Mouse (Mus musculus): Measurements from ENCODE around the gene Bcam.

The Bcam gene

DNA sequence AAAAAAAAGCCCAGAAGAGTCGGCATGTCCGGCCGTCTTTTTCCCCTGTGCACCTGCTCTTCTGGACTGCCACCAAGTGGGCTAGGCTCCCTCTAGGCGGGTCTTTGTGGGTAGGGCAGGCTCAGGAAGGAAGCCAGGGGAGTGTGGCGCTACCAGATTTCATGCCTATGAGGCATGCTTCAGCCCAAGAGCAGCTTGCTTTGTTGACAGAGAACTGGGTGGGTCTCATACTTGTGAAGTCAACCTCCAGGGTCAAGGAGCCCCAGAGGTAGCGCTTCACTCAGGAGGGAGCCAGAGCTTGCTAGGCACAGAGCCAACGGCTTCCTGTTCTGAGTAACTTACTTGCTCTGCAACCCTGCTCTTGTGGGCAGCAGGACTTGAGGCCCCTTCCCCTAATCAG, 17.2 kb downstream of the Bcam start:
- no peak for DNase-seq (ENCODE audit: low read depth, low spot score)

DNA sequence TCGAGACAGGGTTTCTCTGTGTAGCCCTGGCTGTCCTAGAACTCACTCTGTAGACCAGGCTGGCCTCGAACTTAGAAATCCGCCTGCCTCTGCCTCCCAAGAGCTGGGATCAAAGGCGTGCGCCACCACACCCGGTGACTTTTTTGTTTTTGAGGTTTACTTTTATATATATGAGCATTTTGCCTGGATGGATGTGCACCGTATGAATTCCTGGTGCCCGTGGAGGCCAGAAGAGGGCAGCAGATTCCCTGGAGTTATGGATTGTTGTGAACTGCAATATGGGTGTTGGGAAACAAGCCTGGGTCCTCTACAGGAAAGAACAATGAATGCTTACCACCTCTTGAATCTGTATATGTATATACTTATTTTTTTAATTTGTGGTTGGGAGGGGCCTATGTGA, 18.2 kb downstream of the Bcam start:
- no peak for DNase-seq (ENCODE audit: low read depth, low spot score)

- no peak for DNase-seq (ENCODE audit: low read depth, low spot score)
These were observed 19.8 kb downstream of the Bcam start for GRCm38 (mm10) chr7:19751070-19751383.

GRCm38 (mm10) chr7:19750217-19751069, 20.4 kb downstream of the Bcam start, which contains the start of gene Nectin2:
Gene Nectin2 (minus strand): TSS chr7:19750483.
- DNase-seq (ENCODE audit: low read depth, low spot score) = peak; percentile 38

DNA sequence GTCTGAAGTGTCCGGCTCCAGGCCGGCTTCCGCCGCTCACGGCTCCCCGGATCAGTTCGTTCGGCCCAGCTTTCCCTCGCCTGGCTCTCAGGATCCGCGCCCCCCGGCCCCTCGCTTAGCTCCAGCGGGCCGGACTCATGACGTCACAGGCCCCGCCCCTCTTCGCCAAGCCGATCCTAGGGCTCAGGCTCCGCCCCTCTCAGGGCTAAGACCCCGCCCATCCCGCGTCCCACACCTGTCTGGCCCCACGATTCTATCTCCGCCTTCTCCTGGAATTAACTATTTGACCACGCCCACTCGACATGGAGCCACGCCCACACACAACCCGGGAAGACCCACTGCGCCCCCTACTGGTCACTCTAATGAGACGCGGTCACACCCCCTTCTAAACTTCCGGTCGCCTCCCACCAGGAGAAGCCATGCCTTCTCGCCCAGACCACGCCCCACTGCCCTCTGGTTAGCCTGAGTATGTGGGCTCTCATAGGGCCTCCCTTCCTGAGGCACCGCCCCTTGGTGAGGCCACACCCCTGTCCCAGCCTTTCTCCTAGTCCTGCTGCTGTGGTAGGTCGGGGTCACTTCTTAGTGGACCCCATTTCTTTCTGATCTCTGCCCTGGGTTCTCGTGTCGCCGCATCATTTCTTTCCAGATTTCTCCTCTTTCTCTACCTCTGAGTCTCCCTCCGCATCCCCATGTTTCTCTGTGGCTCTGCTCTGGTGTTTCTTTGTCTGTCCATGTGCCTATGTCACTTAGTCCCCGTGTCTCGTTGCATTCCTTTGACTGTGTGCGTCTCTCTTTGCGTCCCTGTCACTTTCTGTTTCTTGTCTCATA, 21.2 kb downstream of the Bcam start:
- DNase-seq (ENCODE audit: low read depth, low spot score) = peak; percentile 84

- DNase-seq (ENCODE audit: low read depth, low spot score) = no peak
These were observed 22.3 kb downstream of the Bcam start for GRCm38 (mm10) chr7:19748219-19749195.

GRCm38 (mm10) chr7:19747420-19748218, 23.2 kb downstream of the Bcam start:
- no peak for DNase-seq (ENCODE audit: low read depth, low spot score)

GRCm38 (mm10) chr7:19746426-19747201, 24.2 kb downstream of the Bcam start:
- no peak for DNase-seq (ENCODE audit: low read depth, low spot score)

DNA sequence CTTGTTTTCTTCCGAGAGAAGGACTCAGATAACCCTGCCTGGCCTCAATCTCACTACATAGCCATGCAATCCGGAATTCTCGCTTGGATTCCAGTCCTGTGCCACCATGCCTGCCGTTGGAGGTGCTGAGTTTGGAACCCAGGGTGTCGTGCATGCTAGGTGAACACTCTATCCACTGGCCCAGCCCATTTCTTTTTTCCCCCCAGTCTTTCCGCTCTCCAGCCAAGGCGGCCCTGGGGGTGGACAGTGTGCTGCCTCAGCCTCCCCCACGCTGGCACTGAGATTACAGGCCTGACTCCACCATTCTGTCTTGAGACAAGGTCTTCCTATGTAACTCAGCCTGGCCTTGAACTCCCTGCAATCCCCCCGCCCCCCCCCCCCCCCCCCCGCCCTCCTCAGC, 24.8 kb downstream of the Bcam start:
- no peak for DNase-seq (ENCODE audit: low read depth, low spot score)

- DNase-seq (ENCODE audit: low read depth, low spot score) = no peak
These were observed 26.0 kb downstream of the Bcam start for GRCm38 (mm10) chr7:19744590-19745385.

DNA sequence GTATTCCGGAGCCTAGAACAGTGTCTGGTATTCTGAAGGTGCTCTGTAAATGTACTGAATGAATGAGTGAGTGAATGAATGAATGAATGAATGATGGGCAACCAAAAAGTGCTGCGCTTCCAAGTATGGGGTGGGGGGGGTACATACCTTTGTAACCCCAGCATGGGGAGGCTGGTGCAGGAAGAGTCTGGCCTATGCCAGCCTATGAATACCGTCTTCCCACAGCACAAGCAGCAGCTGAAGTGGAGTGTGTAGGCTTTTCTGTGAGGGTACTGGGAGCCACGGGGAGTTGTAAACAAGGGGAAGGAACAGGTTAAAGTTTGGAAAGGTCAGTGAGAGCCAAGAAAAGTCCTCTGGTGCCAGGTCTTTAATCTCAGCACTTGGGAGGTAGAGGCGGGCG, 27.0 kb downstream of the Bcam start:
- no peak for DNase-seq (ENCODE audit: low read depth, low spot score)

DNA sequence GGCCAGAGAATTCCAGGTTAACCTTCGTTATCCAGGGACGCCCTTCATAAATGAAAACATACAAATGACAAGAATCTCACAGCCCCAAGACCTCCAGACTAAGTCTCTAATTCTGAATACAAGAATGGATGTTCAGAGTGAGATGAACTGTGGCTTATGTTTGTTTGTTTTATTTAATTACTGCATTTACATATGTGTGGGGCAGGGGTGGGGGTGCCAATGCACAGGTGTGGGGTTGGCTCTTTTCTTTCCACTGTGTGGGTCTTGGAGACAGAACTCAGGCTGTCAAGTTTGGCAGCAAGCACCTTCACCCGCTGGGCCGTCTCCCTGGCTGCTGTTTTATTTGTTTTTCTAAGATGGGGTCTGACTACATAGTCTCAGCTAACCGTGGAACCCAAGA, 28.3 kb downstream of the Bcam start:
- no peak for DNase-seq (ENCODE audit: low read depth, low spot score)

DNA sequence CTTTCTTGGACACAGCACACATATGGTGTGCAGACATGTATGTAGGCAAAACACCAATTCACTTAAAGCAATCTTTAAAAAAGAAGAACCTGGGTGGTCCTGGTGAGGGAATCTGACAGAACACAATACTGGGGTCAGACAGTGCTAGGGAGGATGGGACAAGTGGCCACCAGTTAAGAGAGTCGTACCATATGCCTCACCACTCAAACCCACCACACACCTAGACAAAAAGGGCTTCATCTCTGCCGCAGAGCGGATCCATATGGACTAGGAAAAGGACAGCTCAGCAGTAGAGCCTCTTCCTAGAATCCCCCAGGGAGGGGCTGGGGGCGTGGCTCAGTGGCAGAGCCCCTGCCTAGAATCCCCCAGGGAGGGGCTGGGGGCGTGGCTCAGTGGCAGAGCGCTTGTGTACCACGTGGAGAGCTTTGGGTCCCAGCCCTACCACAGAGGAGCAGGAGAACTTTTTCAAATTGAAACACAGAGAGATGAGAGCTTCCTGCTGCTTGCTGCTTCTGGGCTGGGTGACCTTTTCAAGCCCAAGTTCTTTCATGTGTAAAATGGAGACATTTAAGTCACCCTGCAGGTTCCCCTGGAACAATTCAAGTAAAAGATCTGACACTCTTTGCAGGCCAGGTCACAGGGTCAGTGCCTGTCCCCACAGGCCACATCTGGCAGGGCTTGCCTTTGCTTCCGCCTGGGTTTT, 29.3 kb downstream of the Bcam start:
- DNase-seq (ENCODE audit: low read depth, low spot score) = no peak

DNA sequence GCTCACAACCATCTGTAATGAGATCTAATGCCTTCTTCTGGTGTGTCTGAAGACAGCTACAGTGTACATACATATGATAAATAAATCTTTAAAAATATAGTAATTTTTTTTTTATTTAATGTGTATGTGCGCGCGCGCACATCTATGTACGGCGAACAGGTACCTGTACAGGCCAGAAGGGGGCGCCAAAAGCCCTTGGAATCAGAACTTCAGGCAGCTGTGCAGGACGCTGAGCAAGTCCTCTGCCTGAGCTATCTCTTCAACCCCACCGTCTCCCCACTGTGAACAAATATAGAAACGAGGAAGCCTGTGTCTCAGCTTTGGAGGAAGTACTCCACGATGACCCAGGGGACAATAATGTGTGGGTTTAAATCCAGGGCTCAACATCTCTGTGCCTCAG, 30.5 kb downstream of the Bcam start:
- DNase-seq (ENCODE audit: low read depth, low spot score) = no peak

DNA sequence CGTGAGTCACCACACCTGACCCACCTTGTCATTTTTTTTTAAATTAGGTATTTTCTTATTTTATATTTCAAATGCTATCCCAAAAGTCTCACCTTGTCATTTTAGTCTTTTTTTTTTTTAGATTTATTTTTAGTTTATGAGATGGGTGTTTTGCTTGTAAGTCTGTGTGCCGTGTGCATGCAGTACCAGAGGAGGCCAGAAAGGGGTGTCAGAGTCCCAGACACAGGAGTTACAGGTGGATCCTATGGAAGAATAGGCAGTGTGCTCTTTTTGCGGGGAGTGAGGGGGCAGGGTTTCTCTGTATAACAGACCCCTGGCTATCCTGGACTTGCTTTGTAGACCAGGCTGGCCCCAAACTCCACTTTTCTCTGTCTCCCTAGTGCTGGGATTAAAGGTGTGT, 32.0 kb downstream of the Bcam start:
- no peak for DNase-seq (ENCODE audit: low read depth, low spot score)

GRCm38 (mm10) chr7:19736389-19737057, 34.3 kb downstream of the Bcam start:
- DNase-seq (ENCODE audit: low read depth, low spot score) = no peak

- DNase-seq (ENCODE audit: low read depth, low spot score) = no peak
These were observed 36.6 kb downstream of the Bcam start for GRCm38 (mm10) chr7:19734178-19734666.

DNA sequence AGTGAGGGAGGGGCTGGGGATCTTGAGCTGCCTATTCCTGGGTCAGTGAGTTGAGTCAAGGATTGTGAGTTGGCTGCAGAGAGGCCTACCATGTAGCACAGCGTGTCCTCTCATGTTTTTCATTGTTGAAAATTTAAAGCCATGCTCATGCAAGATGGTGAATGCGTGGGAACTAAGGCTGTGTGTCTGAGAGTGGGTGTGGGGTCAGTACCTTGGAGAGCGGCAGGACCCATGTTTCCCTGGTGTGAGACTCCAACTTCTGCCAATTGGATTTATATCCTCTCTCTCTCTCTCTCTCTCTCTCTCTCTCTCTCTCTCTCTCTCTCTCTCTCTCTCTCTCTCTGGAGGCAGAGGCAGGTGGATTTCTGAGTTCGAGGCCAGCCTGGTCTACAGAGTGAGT, 44.3 kb downstream of the Bcam start:
- no peak for DNase-seq (ENCODE audit: low read depth, low spot score)

All from telencephalon, adult 2 months (tissue).